ENCODE assay signal across 13 mouse cellular contexts in genomic region chr4:141405314-141405622, GRCm38 (mm10). TPM values are rescaled to one million over a fixed set of nuclear protein-coding genes. Genes with fewer than 3 reads are reported as not detected.
"Had no signal": no experiment of that assay in that cellular context is flagged by ENCODE, and none has a peak within 500 bp of the region (broad histone marks: within the 10 kb centered on the region; RNA-seq: fewer than 3 reads in every experiment).

No protein-coding gene starts in this region.

- H3K9me3 ChIP-seq: limb, embryonic 12.5 days; liver, embryonic 13.5 days; lung, embryonic 15.5 days; megakaryocyte, embryonic 14.5 days had no signal

- H3K36me3 ChIP-seq: limb, embryonic 12.5 days; liver, embryonic 13.5 days; lung, embryonic 15.5 days had no signal

- H3K4me1 ChIP-seq: limb, embryonic 12.5 days; liver, embryonic 13.5 days had no signal

- H3K27ac ChIP-seq: limb, embryonic 12.5 days; liver, embryonic 13.5 days; lung, embryonic 15.5 days; macrophage had no signal

- H3K27me3 ChIP-seq: lung, embryonic 15.5 days had no signal

- H3K4me2 ChIP-seq: liver, embryonic 13.5 days had no signal

- H3K9ac ChIP-seq: liver, embryonic 13.5 days; liver, postnatal 0 days; lung, embryonic 15.5 days had no signal

- H3K4me3 ChIP-seq: liver, embryonic 13.5 days; lung, embryonic 15.5 days; megakaryocyte, embryonic 14.5 days had no signal

RNA-seq across cellular contexts. Expression of gene Clcnka, which starts 6.7 kb away (rescaled TPM):
- total RNA-seq: layer of hippocampus, adult 18-20 months; layer of hippocampus, postnatal 36 days; left cerebral cortex, postnatal 25 days; monocyte, adult 5-6 weeks; neutrophil, adult 5-6 weeks had no signal
- polyA plus RNA-seq: liver, embryonic 13.5 days; liver, postnatal 0 days; macrophage had no signal

RNA-seq across cellular contexts. Expression of gene Clcnkb, which starts 10.5 kb away (rescaled TPM):
- total RNA-seq: layer of hippocampus, adult 18-20 months; layer of hippocampus, postnatal 36 days; left cerebral cortex, postnatal 25 days; monocyte, adult 5-6 weeks; neutrophil, adult 5-6 weeks had no signal
- polyA plus RNA-seq: limb, embryonic 12.5 days; liver, embryonic 13.5 days; liver, postnatal 0 days; lung, embryonic 15.5 days; macrophage; midbrain, embryonic 14.5 days; stomach, embryonic 14.5 days had no signal

RNA-seq across cellular contexts. Expression of gene Hspb7, which starts 15.3 kb away (rescaled TPM):
- total RNA-seq: layer of hippocampus, adult 18-20 months; layer of hippocampus, postnatal 36 days; monocyte, adult 5-6 weeks; neutrophil, adult 5-6 weeks had no signal
- polyA plus RNA-seq: limb, embryonic 12.5 days; macrophage; midbrain, embryonic 14.5 days had no signal

RNA-seq across cellular contexts. Expression of gene Srarp, which starts 30.6 kb away (rescaled TPM):
- total RNA-seq: monocyte, adult 5-6 weeks; neutrophil, adult 5-6 weeks had no signal
- polyA plus RNA-seq: limb, embryonic 12.5 days; liver, embryonic 13.5 days; liver, postnatal 0 days; lung, embryonic 15.5 days; macrophage; stomach, embryonic 14.5 days had no signal

RNA-seq across cellular contexts. Expression of gene Fam131c, which starts 37.2 kb away (rescaled TPM):
- total RNA-seq: monocyte, adult 5-6 weeks; neutrophil, adult 5-6 weeks had no signal
- polyA plus RNA-seq: macrophage had no signal
